Mouse (Mus musculus): ENCODE data around the gene Csf2.

Gene Csf2

DNA sequence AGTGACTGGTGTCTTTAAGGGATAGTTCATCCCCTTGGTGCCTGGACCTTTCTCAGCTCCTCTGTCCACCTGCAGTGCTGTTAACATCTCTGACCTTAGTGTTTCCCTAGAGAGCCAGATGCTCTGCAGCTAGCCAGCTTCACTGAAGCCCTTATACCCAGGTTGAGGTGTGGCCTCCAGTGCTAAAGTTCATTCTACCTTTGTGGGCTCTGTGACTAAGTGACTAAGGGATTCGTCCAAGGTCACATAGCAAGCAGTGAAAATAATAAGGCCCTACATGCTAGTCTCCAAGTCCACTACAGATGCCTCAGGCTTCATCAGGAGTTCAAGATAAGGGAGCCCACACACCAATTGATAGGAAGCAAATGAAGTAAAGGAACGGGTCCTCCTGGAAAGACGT is 7.0 kb downstream of the Csf2 start:
- DNase-seq (ENCODE audit: low read depth, low spot score), result no peak

DNA sequence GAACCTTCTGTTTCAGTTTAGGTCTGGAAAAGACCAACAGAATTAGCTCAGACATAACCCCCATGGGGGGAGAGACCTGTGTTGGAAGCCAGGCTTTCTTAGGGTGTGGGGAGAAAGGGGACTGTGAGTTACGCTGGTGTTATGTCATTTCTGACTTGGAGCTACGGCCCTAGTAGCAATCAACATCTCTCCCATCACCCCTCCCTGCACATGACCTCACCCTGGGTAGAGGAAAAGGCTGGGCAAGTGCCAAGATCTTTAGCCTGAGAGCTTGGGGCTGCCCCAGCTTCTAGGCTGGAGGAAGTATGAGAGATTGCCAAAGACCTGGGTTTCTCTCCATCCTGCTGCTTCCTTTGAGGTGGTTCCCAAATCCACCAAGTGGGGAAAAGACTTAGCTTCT is 12.5 kb downstream of the Csf2 start:
- no peak for DNase-seq (ENCODE audit: low read depth, low spot score)

DNA sequence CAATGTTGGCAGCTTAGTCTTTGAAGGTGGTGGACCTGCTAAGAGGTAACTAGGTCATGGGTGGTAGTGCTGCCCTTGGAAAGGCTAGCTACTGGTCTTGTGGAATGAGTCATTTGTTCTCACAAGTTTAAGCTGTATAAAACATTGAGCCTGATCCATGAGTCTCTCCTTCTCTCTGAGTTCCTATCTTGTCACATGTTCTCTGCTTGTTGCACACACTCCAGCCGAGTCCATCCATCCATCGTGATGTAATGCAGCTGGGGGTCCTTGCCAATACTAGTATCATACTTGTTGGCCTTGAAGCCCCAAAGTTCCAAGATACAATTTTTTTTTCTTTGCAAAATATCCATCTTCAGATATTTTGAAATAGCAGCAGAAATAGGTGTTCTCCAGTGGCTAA is 22.0 kb downstream of the Csf2 start:
- DNase-seq (ENCODE audit: low read depth, low spot score), result no peak

DNA sequence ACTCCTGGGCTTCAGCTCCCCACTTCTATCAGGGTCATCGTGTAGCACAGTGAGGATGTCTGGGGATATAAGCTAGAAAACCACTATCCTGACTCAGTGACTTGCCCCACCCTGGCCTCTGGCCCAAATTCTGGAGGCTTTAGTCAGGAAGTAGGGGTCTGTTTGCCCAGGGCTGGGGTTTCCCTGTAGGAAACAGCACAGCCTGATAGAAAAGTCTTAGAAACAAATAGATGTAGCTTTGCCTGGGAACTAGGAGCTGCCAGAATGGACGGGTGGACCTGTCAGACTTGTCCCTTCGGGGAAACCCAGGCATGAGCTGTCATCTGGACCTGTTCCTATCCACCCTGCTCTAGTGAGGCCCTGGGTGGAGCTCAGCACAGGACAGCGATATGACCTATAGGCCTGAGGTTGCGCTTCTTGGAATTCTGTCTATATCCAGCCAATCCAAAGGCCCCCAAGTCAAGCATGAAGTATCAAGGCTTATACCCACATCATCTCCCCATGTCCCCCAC is 24.9 kb downstream of the Csf2 start:
- no peak for DNase-seq (ENCODE audit: low read depth, low spot score)

DNA sequence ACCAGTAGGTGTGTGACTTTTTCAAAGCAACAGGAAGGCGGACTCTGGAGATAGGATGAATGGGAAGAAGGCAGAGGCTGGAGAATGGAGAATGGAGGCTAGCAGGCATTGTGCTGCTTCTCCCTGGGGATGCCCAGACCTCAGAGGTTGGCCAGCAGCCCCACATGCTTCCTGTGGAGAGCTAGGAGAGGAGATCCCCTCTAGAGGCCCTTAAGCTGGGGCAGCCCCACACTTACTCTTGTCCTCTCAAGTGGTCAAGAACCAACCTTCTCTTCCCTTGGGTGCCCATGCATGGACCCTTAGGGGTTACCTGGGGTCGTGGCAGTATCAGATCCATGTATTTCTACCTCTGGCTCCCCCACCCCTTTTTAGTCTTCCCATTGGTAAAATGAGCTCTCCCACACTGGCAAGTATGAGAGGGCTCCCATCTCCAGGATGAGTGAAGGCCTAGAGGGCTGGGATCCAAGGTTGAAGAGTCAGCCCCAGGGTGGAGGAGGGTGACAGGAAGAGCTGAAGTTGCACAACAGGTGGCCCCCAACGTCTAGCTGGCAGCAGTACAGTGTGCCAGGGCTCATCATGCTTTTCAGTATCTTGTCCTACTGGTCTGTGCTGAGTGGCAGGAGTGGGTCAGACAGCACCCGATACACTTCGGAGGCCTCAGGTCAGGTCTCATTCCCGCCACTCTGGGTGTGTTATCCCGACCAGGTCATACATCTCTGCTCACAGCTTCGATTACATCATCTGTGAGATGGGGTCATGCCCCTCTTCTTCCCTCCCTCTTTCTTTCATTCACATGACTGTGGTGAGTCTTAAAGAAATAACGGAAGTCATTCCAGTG is 25.6 kb downstream of the Csf2 start:
- DNase-seq (ENCODE audit: low read depth, low spot score), result no peak

DNA sequence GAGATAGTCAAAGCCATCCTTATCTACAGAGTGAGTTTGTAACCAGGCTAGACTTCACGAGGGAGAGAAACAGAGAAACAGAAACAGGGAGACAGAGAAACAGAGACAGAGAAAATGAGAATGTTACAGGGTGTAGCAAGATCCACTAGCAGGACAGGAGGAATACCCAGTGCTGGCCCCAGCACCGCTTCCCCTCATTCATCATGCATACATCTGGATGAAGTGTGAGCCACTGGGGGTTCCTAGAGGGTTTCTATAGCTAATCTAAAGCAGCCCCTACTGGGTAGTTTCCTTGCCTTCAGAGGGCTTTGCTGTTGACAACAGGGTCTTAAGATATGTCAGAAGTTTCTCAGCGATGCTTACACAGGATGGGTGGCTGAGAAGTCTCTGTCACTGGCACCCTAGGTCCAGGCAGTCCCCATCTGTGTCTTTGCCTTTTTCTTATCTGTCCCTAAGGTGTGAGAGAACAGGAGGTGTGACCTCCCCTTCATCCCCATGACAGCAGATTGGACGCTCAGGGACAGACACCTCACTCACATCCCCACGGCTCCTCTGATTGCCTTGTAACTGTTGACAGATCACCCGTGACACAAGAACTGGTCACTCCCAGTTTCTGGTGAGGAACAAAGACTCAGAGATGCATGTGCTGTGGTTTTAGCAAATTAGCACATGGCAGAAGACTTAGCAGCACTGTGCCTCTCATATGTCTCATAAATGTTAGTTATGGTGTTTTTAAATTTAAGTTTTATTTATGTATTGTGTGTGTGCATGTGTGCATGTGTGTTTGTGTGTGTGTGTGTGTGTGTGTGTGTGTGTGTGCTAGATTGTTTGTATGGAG is 29.3 kb downstream of the Csf2 start:
- no peak for DNase-seq (ENCODE audit: low read depth, low spot score)

DNA sequence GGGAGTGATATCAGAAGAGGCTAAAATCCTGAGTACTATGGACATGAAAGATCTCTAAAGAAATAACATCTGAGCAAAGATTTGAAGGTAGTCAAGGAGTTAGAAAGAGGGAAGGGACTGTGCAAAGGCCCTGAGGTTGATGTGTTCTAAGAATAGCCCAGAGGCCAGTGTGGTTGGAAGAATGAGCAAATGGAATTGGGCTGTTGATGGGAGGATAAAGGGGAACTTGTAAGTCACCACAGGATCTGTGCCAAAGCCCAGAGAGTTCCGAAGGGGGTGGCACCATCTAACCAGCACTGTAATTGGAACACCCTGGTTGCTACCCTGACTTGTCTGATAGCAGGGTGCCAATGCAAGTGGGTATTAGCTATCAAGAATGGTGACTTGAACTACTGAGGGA is 30.3 kb downstream of the Csf2 start:
- no peak for DNase-seq (ENCODE audit: low read depth, low spot score)

DNA sequence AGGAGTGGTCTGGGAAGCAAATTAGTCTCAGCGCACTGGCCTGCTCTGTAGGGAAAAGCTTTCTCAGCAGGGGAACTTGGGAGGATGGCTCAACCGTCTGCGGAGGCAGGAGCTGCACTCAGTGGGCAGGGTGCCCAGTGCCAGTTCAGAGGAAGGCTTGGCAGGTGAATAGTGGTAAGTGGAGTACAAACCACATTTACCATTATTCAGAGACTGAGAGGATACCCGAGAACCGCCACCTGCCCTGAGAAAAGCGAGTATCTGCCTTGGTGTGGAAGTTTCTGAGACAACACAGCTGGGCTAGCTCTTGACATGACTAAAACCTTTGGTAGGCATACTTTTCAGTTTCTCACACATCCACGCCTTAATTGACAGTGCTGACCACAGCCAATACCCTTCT is 32.1 kb downstream of the Csf2 start:
- no peak for DNase-seq (ENCODE audit: low read depth, low spot score)

DNA sequence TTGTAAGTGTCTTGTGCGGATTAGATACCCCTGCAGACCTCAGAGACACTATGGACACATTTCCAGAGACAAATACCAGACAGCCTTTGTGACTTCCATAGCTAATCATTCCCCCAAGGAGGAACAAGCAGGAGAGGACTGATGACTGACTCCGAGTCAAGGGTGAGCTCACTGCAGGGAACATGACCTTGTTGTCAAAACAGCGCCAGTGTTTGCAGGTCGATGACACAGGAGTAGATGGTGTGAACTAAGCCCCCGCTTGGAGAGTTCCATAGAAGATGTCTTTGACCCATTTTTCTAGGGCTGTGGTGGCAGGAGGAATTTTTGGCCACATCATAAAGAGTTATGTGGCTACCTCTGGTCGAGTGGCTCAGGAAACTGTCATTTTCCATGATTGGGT is 33.4 kb downstream of the Csf2 start:
- DNase-seq (ENCODE audit: low read depth, low spot score), result no peak

DNA sequence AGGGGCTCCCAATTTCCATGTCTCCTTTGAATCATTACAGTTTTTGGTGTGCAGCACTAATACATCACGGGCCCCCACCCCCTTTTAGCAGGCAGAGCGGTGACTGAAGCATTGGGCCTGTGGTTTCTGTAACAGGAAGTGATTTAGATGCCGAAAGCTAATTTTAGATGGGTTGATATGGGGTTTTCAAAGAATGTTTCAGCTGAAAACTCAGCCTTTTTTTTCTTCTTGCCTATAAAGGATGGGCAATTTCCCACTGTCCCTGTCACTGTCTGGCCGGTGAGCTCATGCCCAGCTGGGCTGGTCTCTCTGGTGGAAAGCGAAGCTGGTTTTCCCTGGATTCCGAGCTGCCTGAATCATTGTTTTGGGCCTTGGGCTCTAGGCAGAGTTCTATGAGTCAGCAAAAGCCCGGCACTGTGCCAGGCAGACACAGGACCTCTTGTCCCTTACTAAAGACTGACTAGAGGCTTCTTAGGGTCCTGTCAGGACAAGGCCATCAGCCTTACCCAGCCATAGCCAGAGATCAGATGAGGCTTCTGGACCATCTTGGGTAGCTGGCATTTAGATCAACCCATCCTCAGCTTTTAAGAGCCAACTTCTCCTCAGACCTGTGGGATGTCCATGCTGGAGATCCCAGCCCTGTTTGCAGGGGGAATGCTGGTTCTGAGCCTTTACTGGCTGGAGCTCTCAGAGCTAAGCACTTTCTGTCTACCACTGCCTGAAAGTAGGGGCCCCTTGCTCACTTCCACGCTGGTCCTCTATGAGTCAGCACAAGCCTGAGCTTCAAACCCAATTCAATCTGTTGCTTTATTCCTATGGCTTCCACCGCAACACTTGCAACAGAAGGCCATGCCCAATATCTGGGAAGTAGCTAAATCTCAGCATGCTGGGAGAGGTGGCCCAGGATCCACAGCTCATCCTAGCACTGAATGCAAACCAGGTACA is 34.7 kb downstream of the Csf2 start:
- peak; percentile 22 for DNase-seq (ENCODE audit: low read depth, low spot score)

DNA sequence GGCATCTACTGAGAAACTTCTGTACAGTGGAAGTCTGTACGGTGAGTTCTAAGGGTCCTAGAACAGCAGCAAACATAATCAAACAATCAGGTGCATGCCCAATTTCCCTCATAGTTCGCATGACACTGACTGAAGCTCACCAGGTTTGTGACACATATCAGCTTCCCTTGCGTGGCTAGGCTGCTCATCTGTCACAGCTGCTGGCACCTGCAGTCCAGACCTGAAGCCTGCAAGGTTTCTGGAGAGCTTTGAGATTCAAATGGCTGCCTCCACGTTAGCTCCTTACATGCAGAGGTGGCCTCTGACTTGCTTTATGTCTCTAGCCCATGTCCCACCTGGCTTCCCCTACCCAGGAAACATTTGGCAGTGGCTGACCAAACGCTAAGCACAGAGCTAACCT is 35.8 kb downstream of the Csf2 start:
- no peak for DNase-seq (ENCODE audit: low read depth, low spot score)

DNA sequence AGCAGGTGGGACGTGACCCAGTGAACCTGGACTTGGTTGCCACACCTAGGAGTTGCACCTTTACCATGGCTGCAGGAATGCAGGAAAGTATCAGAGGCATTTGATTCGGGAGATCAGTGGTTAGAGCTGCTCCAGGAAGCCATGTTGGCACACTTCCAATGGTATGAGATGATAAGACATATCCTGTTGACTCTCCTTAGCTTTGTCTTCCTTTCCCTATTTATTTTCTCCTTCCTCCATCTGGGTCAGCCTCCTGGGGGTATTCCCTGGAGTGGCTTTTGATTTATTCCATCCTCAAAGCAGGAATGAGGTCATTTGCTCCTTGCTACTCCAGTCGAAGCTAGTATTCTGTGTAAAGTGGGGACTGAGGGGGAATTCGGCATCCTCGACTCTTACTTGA is 42.5 kb downstream of the Csf2 start:
- no peak for DNase-seq (ENCODE audit: low read depth, low spot score)

DNA sequence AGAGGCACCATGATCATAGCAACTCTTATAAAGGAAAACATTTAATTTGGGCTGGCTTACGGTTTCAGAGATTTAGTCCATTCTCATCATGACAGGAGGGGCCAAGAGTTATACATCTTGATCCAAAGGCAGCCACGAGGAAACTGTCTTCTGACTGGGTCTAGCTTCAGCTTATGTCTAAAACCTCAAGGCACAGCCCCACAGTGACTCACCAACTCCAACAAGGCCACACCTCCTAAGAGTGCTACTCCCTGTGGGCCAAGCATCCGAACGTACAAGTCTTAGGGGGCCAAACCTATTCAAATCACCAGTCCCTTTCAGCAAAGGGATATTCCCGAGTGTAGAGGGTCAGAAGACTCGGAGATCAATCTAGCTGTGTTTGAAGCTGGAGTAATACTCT is 44.1 kb downstream of the Csf2 start:
- no peak for DNase-seq (ENCODE audit: low read depth, low spot score)

DNA sequence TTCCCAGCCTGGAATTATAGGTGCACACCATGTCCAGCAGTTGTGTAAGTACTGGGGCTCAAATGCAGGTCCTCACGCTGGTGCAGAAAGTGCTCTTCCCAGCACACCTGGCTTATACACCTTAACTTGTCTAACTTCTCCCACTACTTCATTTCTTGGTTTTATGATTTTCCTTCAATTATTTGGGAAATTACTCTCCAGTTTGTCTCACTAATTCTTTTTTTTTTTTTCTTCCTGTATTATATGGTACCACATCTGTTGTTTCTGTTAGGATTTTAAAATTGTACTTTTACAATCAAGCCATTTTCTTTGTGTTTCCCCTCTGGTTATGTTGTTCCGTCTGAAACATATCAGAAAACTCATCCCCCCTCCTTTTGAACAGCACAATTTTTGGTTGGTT is 44.7 kb downstream of the Csf2 start:
- DNase-seq (ENCODE audit: low read depth, low spot score), result no peak

DNA sequence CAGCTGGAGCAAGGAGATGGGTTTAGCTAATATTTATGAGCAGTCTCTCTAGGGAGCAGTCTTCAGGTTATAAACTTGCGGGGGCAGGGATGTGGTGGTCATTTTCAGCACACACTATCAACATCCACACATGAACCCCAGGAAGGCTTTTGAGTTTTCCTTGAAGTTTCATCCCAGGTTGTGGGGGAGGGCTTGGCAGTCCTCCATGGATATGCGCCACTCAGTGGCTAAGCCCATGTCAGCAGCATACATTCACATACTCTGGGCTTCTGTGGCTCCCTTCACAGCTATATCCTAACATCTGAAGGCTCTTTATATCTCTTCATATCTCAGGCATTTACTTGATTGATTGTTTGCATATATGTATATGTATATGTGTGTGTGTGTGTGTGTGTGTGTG is 46.3 kb downstream of the Csf2 start:
- DNase-seq (ENCODE audit: low read depth, low spot score), result no peak

DNA sequence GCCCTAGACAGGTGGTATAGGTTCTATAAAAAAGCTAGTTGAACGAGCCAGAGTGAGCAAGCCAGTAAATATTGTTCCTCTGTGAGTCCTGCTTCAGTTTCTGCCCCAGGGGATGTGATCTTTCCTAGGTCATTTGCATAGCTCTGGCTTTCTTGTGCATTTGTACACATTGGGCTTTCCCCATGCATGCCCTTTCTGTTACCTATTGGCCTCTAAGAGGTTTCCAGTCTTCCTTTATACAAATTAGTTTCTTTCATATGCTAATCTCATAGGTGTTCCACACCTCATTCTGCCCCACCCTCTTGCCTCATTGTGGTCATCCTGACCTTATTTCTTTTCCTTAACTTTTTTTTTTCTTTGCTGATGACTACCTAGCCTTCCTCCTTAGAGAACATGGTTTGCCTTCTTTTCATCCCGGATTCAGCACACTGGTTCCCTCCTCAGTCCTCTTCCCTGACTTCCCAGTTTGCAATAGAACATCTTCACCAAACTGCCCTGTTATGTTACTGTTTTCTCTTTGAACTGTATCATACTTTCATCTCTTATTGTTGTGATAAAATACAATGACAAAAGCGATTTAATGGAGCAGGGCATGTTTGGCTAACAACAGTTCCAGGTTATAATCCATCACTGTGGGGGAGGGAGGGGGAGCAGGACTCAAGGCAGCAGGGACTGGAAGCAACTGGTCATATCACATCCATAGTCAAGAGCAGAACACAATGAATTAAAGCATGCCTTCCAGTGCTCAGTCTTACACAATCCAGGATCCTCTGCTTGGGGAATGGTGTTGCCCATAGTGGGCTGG is 47.4 kb downstream of the Csf2 start:
- no peak for DNase-seq (ENCODE audit: low read depth, low spot score)

DNA sequence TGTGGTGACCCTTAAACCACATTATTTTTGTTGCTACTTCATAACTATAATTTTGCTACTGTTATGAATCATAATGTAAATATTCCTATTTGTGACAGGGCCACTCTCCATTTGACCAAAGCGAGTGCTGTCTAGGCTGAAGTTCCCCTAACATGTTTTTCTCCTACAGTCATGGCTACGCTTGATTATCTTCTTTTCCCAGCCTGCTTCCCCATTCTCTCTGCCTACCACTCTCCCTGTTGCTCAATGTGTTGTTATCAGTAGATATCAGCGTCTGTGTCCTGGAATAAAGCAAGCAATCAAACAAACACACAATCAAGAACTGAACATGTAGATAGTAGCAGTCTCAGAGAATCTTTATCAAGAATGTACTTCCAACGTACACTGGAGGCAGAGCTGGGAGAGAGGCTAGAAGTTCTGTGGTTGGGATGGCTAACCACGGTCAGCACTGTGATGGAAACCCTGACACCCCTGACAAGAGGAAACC is 48.1 kb downstream of the Csf2 start:
- no peak for DNase-seq (ENCODE audit: low read depth, low spot score)

All from mesoderm, embryonic 11.5 days (tissue).